Mouse (Mus musculus) embryo, embryonic 10 days (tissue): ENCODE data around the gene Kcnd3.
A peak's percentile ranks its signal among the peaks of the same experiment; 100 is the strongest.

ENCODE experiments used
- DNase-seq: peaks from one replicate; pipeline ENCODE4 v3.0.0-alpha.2; 2015; ENCODE audit warnings: low spot score

Kcnd3 gene

DNA sequence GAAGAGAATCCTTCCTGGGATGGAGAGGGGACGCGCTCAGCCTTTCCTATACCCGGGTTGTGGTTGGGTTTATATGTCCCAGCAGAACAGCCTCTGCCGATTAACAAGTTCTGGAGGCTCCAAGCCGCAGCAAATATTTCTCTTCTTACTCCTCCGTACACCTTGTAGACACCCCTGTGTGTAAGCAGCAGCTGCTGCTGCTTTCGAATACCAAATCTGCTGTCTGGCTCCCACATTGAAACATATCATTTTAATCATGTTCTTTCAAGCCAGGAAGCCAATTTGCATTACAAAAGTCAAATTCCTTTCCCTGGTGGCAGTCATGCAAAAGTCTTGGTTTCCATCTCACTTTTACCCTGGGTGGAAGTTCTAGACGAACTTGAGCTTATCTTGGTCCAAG is 76.7 kb downstream of the Kcnd3 start:
- DNase-seq, result no peak

DNA sequence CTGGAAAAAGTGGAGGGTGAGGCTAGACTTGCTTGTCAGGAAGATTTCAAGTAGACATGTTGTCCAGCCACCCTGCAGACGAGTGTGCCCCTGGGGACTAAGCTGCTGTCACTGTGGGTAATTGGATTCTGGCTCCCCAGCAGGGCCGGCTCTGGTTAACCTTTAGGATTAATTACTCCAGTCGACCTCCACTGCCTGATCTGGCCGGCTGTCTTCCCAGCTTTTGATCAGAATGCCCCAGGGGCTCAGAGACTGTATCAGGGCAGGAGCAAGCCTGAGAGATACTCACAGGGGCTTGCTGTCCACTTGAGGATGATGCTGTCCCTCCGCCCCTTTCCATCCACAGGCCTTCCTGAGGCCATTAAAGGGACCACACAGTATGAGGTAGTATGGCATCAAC is 77.6 kb downstream of the Kcnd3 start:
- DNase-seq, result peak; percentile 60

DNA sequence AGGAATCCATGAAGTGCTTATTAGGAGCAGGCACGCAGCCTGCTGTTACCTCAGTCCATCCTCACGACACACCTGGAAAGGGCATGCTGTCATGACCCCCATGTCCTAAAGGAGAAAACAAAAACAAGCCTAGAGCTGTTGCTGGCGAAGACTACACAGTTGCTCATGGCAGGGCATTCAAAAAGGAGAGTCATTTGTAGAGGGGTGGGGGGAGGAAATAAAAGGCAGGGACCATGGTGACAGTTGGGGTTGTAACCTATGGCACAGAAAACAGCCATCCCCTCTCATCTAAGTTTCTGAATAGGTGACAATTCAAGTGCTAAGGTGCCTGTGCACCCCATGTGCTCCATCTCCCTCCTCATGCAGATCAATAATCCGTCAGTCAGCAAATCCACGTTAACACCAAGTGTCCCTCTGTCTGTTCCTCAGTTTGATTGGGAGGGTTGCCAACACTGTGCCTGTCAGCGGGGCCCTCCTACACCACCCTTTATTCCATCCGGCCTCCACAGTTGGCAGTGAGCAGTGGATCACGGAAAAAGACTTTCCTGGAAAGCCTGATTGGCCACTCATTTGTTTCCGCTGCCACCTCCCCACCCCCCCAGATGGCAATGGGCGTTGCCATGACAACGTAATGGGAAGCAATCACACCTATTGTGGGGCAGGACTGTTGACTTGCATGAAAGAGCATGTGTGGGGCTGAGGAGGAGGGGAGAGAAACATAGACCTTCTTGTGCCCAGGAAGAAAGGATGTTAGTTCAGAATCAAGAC is 78.4 kb downstream of the Kcnd3 start:
- peak; percentile 73 for DNase-seq

DNA sequence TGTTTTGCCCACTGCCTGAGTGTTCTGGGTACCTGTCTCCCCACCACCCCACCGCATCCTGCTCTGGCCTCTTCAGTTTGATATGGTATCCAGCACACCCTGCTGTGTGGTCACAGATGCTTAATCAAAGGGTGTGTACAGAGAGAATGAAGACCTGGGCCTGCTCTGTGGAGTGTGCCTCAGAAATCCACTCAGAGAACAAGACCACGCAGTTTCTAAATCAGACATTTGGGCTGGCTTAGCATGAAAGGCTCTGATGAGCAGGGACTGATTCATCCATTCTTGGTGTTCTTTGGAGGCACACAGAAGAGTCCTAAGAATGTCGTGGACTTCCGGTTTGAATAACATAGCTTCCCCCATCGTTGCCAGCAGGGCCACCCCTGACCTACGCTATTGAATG is 86.3 kb downstream of the Kcnd3 start:
- no peak for DNase-seq

DNA sequence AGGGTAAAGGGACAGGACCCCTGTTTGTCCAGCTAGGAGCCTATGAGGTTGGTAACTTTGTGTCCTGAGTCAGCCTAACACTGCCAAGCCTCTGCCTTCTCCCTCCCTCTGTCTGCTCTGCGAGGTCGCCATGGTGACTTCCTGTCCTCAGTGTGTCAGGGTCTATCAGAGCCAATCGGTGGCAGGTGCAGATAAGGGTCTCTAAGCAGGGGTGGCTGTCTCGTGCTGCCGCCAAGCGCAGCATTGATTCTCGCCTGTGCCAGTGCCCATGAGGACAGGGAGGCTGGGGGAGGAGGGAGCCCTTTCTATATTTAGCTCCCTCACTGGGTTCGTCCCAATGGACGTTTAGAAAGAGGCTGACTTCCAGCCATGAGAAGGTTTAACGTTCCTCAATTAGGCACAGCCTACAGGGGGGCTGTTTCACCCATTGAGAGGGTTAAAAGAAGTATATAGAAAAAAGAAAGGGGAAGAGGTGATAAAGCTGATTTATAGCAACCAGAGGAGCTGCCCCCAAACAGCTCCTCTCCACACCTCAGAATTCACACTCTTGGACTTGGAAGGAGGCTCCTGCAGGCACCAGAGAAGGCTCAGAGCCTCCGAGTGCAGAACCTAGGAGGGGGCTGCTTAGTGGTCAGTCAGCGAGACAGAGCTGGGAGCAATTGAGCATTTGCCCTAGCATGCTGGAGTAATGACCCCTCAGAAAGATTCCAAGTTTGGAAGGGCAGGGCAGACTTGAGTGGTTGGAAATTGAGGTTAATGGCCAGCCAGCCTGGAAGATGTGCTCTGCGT is 86.9 kb downstream of the Kcnd3 start:
- DNase-seq, result peak; percentile 40

DNA sequence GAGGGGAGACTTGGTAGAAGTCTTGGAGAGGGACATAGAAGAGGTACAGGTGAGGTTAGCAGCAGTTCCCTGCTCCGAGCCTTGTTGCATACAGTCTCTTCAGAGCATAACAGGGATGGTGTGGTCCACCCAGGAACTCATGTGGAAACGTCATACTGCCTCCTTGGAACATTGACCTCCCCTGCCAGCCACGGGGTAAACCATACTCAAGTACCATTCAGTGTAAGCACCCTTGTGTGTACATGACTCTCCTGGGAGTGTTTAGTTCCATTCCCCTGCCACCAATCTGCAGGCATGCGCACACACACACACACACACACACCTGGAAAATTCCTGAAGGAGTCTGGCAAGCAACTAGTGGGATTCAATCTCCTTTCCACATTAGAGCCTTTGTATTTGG is 90.6 kb downstream of the Kcnd3 start:
- no peak for DNase-seq

DNA sequence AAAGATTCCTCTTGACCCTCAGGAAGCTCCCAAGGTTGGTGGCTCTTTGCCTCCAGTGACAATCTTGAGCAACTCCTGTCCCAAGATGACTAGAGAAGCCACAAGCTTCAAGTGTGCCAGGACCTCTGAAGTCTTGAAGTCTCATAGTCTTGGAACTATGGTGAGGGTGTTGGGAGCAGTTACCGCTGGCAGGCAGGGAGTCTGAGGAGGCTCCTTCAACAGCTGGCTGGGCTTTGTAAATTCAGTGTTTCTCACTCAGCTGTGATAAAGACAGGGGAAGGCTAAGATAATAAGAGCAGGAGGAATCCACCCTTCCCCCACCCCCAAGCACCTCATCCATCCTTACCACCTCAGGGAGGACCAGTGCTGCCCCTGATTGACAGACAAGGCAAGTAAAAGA is 92.0 kb downstream of the Kcnd3 start:
- DNase-seq, result no peak

DNA sequence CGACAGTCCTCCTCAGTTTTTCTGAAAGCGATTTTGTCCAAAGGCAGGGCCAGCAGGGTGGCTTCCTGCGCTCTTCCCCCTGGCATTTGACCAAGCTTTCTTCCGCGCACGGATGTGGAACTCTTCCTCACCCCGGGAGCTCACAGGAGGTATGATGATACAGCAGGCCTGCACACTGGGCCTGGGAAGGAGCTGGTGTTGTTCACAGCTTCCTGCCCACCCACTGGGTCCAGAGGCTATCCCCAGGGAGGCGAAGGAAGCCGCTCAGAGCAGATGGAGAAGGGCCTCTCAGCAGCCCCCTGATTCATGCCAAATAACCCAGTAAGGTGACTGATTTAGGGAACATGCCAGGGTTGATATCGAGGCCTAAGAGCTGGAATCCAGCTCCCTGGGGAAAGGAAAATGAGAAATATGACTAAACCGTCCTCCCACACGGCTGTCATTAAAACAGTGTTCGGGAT is 94.5 kb downstream of the Kcnd3 start:
- DNase-seq, result no peak

DNA sequence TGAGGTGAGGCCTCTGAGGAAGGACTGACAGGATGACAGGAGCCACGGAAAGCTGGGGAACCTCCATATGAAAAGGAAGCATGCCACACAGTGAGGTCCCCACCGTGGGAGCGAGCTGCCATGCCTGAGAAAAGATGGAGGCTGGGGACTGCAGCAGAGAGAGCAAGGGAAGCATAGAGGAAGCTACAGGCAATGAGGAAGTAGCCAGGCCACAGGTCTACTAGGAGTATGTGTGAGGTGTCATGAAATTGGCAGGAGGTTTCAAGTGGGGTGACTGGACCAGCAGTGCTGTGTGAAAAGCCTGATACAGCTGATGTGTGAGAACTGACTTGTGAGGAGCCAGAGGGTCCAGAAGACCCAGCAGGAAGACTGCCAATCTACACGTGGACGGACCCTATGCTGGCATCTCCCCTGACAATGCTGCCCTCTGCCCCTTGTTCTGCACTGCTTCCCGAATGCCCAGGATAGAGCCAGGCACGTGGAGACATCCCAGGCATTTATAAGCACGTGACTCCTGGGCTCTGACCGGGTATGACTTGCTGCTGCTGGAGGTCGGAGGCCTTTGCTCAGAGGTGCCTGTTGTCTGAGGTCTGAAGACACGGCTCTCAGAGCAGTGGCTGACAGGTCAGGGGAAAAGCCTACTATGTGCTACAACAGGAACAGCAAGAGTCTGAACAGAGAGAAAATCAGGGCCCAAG is 96.1 kb downstream of the Kcnd3 start:
- no peak for DNase-seq

DNA sequence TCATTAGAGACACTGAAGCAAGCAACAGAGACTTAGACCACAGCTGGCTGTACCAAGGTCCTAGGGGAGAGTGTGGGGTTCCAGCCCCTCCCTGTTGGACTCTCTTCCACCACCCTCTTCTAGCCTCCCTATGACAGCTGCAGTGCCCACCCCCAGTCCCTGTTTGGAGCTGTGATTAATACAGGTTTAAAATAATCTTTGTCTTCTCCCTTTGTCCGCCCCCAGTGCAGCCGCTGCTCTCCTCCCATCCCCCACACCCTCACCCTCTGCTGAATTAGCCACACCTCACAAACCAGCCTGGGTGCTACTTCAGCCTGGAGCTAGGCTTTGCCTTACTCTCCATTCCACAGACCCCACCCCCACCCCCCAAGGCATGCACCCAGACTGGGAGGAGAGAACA is 107.3 kb downstream of the Kcnd3 start:
- no peak for DNase-seq

DNA sequence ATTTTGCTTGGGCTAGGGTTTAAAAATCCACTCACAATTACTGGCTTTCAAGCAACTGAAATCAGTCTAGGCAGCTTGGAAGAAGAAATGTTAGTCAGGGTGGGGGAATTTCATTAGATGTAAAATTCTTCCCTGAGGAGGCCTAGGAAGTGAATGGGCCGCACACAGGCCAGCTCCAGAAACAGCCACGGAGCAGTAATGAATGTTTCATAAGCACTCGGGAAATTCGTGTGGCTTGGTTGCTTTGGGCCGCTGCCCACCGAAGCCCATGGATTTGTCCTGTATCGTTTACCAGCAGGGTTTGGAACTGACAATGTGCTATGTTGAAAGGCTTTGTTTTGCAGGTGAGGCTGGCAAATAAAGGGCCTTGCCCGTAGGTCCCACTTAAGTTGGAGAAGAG is 114.8 kb downstream of the Kcnd3 start:
- DNase-seq, result no peak

DNA sequence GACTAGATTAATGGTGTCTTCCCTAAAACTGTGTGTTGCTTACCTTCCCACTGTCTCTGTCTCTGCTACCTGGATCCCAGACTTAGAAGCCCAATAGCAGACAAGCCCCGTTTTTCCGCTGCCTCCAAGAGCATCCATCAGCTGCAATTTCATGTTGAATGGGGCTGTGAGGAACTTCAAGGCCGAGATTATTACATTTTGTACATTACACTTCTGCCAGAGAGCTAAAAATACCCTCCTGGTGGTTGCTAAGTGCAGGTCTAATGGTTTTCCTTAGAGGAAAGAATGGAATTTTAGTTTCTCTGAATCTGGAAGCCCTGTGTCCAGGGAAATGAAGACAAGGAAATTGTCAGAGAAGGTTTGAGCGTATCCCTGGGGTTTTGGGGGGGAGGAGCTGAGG is 115.3 kb downstream of the Kcnd3 start:
- no peak for DNase-seq

DNA sequence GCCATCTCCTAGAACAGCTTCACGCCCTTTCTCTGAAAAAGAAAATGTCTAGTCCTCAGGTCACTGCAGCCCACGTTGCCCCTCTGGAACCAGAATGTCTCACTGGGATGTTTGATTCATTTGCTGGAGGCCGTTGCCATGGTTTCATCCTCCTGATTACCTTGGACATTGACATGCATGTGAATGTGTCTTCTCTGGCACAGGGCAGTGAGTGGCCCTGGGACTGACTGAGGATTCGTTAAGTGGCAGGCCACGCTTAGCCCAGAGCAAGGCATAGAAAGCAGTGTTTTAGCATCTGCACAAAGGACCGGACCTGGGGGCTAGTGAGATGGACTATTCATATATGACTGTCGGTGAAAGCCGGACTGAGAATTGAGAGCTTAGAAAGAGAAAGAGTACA is 116.3 kb downstream of the Kcnd3 start:
- DNase-seq, result no peak

DNA sequence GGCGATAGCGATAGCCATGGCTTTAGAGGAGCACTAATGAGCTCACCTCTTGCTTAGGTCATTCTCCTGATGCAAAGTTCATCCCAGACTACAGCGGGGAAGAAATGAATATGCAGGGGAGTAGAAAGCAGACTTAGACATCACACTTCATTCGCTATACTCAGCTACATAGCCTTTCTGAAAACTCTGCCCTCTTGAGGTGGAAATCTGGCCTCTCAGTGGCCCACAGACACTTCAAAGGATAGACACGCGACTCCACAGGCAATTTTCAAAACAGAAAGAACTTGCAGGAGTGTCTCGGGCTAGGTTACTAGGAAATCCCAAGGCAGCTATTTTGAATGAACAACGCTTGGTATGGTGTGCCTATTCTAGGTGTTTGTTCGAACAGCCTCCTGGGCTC is 116.7 kb downstream of the Kcnd3 start:
- no peak for DNase-seq

DNA sequence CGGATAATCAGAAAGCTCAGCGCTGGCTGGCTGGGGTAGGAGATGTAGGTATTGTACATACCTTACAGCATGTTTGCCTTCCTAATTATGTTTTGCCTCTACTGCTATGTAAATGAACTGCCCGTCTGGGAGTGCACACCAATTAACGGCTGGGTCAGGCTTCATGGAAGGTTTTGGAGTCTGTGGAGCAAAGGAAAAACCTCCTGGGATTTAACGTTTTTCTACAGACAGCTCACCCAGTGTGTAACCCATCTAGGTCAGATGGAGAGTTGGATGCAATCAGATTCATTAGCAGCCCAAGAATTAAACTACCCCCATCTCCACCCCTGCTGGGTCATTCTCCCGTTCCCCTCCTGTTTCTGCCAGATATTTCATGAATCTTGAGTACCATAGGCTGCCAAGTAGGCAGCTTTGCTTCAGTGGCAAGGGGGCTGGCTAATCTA is 117.2 kb downstream of the Kcnd3 start:
- no peak for DNase-seq

DNA sequence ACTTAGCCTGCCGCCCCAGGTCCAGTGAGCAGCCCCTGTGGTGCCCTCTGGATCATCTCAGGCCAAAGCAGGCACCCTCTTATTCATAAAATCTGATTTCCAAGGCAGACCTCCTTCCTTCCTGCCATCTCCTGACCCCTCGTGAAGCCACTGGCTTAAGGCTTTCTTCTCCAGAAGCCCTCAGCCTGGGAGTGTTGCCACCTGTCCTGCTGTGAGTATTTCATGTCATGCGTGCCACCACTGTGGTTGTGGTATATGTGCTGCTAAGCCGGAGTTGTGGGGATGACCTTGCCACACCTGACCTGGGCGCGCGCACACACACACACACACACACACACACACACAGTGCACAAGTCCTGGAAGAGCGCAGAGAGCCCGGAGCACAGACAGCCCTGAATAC is 117.8 kb downstream of the Kcnd3 start:
- no peak for DNase-seq

DNA sequence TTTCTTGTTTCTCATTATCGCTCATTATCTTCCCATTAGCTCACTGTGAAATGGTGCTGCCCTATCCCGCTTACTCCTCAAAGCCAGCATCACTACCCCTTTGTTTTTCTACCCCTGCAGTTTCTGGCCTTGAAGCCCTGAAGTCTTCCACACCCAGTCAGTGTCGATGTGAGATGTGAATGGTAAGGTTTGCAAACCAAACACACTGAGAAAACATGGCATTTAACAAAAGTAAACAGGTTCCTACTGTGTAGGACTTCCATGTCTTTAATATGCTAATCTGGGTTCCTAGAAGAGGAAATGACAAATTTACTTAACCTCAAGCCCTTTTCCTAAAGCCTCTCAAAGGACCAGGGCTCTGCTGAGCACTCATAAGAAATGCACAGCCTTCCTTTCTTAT is 118.7 kb downstream of the Kcnd3 start:
- DNase-seq, result no peak

DNA sequence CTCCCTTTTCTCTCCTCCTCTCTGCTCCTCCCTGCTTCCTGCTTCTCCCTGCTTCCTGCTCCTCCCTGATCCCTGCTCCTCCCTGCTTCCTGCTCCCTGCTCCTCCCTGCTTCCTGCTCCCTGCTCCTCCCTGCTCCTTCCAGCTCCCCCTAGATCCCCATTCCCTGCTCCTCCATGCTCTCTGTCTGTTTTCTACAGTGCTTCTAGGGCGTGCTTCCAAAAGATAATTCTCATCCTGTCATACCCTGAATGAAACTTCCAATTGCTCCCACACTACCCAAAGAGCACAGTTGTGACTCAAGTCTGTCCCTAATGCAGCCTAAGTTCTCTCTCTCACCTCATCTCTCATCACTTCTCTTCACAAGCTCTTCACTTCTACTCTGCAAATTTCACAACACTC is 119.8 kb downstream of the Kcnd3 start:
- no peak for DNase-seq

DNA sequence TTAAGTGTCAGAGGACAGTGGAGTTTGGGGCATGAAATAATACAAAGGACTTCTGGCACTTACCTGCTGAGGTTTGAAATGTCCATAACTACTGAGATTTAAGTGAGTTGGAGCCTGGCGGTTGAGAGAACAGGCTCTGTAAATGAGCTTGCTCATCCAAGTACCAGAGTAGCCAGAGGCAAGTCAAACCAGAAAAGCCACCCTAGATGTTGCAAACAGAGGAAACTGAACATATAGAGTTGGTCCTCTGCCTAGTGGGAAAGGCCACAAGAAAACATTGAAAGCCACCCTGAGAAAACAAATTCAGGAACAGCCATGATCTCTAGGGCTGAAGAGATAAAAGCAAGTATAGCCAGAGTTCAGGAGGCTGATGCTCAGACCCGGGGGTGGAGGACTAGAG is 121.0 kb downstream of the Kcnd3 start:
- DNase-seq, result no peak

DNA sequence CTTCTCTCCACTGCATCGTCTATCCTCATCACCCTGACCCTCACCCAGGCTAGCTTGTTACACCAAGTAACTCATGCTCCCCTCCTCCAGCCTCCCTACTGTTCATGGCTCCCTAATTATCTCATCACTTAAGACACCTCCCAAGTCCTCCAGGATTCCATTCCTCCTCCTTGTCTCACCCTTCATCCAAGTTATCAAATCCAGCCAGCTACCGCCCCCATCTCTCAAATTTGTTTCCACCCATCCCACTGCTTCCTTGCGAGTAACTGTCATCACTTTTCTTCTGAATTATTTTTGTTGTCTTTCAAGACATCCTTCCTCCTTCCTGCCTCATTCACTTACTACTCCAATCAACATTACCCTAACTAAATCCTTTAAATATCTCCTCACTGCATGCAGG is 126.2 kb downstream of the Kcnd3 start:
- no peak for DNase-seq

DNA sequence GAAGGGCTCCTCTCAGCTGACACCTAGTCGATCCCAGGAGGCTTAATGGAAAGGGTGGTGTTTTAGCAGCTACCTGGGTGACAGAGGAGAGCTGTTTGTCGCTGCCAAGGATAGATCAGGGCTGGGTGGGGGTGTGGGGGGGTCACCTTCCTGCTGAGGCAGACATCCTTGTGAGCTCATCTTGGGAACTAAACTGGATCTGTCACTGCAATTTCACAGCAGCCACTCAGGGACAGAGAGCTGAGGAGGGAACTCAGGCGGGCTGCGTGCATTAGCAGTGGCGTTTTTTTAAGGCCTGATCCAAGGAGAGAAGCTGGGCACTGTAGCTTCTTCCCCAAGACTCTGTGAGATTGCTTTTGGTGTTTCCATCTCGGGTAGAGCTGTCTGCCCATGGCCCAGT is 129.0 kb downstream of the Kcnd3 start:
- DNase-seq, result no peak

DNA sequence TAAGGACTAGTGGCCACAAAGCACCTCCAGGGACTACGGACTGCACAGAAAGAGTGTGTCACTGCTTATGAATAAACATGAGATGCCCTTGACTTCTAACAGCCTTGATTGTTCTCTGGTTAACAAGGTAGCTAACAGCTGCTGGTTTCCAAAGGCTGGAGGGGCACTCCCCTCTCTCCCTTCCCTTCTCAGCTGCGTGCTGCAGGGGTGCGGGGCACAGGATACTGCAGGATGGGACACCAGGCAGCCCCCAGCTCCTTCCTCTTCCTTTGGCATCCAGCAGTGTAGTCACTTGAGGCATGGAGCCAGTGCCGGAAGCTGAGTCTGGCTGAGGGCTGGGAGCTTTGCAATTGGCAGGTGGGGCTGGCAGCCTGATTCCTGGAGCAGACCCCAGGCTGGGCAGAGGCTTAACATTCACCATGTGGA is 133.6 kb downstream of the Kcnd3 start:
- DNase-seq, result no peak
